Mouse (Mus musculus): ENCODE measurements around the gene Chrna7. TPM values are rescaled to one million over a fixed set of nuclear protein-coding genes. Genes with fewer than 3 reads are reported as not detected.

Chrna7 gene
- polyA plus RNA-seq, 1 experiment from 2014 or later = 4.0 TPM

DNA sequence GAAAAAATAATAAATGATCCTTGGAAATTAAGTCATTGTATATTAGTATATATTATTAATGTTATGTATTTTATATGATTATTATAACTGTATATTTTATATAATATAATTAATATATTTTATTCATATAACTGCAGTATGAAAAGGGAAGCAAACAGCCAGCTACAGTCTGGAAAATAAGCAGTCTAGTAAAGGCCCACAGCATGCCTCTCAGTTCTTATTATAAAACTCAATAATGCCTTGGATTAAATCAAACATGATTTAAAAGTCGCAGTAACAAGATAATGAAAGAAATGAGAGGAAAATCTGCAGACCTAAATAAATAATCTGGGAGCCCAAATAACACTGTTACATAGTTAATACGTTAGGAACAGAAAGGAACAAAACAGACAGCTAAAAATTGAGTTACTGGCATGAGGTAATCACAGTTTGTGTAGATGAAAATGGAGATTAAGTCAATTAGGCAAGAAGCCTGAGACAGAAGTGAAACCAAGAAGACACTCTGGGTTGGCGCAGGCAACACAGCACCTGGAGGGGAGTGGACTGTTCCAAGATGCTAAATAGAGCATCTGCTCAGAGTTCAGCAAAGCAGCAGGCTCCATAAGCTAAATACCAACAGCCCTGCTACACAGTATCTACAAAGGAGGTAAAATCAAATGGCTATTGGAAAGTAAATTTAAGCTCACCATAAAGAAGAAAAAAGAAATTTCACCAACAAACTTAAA lies 42.1 kb downstream of the Chrna7 start:
- H3K27ac ChIP-seq (ENCODE audit: low read length) = no peak overlapping the region
- H3K4me2 ChIP-seq (replicated peaks; ENCODE audit: low read depth, low read length) = no peak overlapping the region
- no peak overlapping the region for H3K9ac ChIP-seq (replicated peaks; ENCODE audit: low read length)
- H3K27me3 ChIP-seq (ENCODE audit: insufficient read depth, low read length) = no peaks in the 10 kb centered on the region
- no peak for ATAC-seq (ENCODE audit: low FRiP score, low TSS enrichment)
- peaks cover 2% of the 10 kb centered on the region; the same call in 1 of the 2 replicates for H3K9me3 ChIP-seq (ENCODE audit: low read length)
- 77% methylated on average over 3 of the region's 3 CpGs for WGBS
- H3K36me3 ChIP-seq (ENCODE audit: insufficient read depth, low read length) = no peaks in the 10 kb centered on the region
- H3K4me3 ChIP-seq (ENCODE audit: low read length) = no peak overlapping the region
- H3K4me1 ChIP-seq (ENCODE audit: insufficient read depth, low read length) = no peaks in the 10 kb centered on the region

DNA sequence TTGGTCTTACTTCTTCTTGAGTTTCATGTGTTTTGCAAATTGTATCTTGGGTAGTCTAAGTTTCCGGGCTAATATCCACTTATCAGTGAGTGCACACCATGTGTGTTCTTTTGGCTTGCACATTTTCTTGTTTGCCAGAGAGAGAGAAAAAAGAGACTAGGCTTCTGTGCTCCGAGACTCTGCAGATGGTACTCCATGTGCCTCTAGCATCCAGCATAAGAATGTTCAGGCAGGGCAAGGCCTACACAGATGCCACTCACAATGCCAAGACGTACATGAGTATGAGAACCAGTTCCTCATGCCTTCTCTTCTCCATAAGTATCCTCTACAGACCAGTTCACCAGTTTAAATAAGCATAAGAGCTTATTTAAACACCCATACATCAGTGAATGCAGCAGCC lies 47.8 kb downstream of the Chrna7 start:
- no peak for ATAC-seq (ENCODE audit: low FRiP score, low TSS enrichment)

DNA sequence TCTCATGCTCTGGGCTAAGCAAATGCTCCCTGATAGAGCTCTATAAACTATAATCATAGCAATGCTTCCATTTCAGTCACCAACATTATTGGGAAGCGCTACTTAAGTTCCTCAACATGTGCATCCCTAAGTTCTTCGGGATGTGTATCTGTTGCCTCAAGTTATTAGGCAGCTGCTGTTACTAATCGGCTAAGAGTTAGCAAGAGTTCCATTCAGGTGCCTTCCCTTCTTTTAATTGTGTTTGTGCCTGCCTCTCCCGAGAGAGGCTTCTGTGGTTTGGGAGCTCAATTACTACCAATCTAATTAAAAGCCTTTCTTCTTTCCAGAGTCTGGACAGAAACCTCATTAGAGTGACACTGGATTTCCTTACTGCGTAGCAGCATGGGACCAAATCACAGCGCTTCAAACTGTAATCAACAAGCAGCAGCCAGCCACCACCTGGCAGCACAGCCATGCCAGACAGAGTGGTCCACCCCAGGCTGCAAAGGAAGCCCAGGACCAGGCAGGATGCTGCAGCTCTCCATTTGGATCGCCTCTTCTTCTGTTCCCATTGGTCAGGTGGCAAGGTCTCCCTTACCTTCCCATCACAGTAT lies 50.0 kb downstream of the Chrna7 start:
- Histone ChIP-seq H3K27ac (ENCODE audit: low read length) (no peak overlapping the region), H3K27me3 (ENCODE audit: insufficient read depth, low read length) (no peaks in the 10 kb centered on the region), H3K36me3 (ENCODE audit: insufficient read depth, low read length) (no peaks in the 10 kb centered on the region), H3K9me3 (ENCODE audit: low read length) (no peaks in the 10 kb centered on the region), H3K9ac (replicated peaks; ENCODE audit: low read length) (no peak overlapping the region), H3K4me2 (replicated peaks; ENCODE audit: low read depth, low read length) (no peak overlapping the region), H3K4me1 (ENCODE audit: insufficient read depth, low read length) (no peaks in the 10 kb centered on the region), H3K4me3 (ENCODE audit: low read length) (no peak overlapping the region)
- no peak for ATAC-seq (ENCODE audit: low FRiP score, low TSS enrichment)
- 62% methylated on average over 7 of the region's 7 CpGs for WGBS

More for the DNA sequence above, 47.8 kb downstream of the Chrna7 start:
- 84% methylated on average over 3 of the region's 3 CpGs for WGBS
- no peak overlapping the region for H3K4me3 ChIP-seq (ENCODE audit: low read length)
- no peak overlapping the region for H3K4me2 ChIP-seq (replicated peaks; ENCODE audit: low read depth, low read length)
- no peaks in the 10 kb centered on the region for H3K27me3 ChIP-seq (ENCODE audit: insufficient read depth, low read length)
- no peak overlapping the region for H3K27ac ChIP-seq (ENCODE audit: low read length)
- no peaks in the 10 kb centered on the region for H3K36me3 ChIP-seq (ENCODE audit: insufficient read depth, low read length)
- H3K4me1 ChIP-seq (ENCODE audit: insufficient read depth, low read length) = no peaks in the 10 kb centered on the region
- H3K9me3 ChIP-seq (ENCODE audit: low read length) = no peaks in the 10 kb centered on the region
- H3K9ac ChIP-seq (replicated peaks; ENCODE audit: low read length) = no peak overlapping the region

DNA sequence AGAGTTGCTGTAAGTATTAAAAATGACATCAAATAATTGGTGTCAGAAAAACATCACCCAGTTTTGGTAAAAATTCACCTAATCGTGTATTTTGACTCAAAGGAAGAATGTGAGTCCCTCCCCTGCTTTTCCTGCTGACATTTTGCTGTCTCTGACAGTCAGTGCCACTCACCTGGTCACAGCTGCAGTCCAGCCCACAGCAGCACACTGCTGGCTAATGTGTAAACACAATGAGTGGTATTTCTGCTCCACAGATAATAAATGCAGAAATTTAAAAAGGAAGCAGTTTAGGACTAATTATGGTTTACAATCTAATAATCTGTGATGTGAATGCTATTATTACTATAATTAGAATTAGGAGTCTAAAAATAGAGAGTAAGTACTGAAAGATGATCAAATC lies 59.1 kb downstream of the Chrna7 start:
- Histone ChIP-seq H3K9me3 (ENCODE audit: low read length) (no peaks in the 10 kb centered on the region), H3K4me2 (replicated peaks; ENCODE audit: low read depth, low read length) (no peak overlapping the region), H3K27me3 (ENCODE audit: insufficient read depth, low read length) (no peaks in the 10 kb centered on the region), H3K4me1 (ENCODE audit: insufficient read depth, low read length) (no peaks in the 10 kb centered on the region), H3K9ac (replicated peaks; ENCODE audit: low read length) (no peak overlapping the region), H3K36me3 (ENCODE audit: insufficient read depth, low read length) (no peaks in the 10 kb centered on the region), H3K27ac (ENCODE audit: low read length) (no peak overlapping the region), H3K4me3 (ENCODE audit: low read length) (no peak overlapping the region)
- 58% methylated on average over 1 of the region's 1 CpGs for WGBS
- ATAC-seq (ENCODE audit: low FRiP score, low TSS enrichment) = no peak

DNA sequence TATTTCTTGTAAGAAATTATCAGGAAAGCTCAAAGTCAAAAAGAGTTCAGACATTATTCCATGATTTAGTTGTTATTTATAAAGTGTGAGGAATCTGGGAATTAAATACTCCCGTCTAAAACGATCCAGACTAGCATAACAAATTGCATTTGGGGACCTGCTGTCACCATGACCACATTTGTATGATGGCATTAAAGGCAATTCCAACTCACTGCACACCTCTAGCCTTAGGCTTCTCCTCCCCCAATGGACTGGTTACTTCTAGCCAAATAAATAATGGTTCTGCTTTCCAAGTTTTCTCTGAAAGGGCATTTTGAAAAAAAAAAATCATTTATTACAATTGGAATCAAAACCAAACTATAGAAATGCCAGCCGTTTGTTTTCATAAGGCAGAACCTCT lies 63.6 kb downstream of the Chrna7 start:
- no peaks in the 10 kb centered on the region for H3K9me3 ChIP-seq (ENCODE audit: low read length)
- H3K4me3 ChIP-seq (ENCODE audit: low read length) = no peak overlapping the region
- H3K4me1 ChIP-seq (ENCODE audit: insufficient read depth, low read length) = no peaks in the 10 kb centered on the region
- H3K27ac ChIP-seq (ENCODE audit: low read length) = no peak overlapping the region
- WGBS = 73% methylated on average over 3 of the region's 3 CpGs
- ATAC-seq (ENCODE audit: low FRiP score, low TSS enrichment) = no peak
- no peaks in the 10 kb centered on the region for H3K27me3 ChIP-seq (ENCODE audit: insufficient read depth, low read length)
- H3K4me2 ChIP-seq (replicated peaks; ENCODE audit: low read depth, low read length) = no peak overlapping the region
- H3K9ac ChIP-seq (replicated peaks; ENCODE audit: low read length) = no peak overlapping the region
- no peaks in the 10 kb centered on the region for H3K36me3 ChIP-seq (ENCODE audit: insufficient read depth, low read length)

DNA sequence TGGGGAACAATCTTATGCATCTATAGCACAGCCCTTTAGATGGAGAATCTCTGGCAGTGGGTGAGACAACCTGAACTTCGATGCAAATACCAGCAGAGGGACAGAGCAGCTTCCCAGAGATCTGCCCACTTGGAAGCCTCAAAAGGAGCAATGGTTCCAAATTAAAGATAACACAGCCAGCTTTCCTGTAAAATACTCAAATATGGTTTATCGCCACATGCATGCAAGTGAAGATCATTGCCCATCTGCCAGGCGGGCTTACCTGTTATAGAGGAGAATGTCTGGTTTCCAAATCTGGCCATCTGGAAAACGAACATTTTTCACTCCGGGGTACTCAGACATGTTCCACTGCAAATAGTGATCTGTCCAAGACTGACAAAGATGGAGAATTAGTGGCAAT lies 64.0 kb downstream of the Chrna7 start:
- no peaks in the 10 kb centered on the region for H3K27me3 ChIP-seq (ENCODE audit: insufficient read depth, low read length)
- 86% methylated on average over 5 of the region's 5 CpGs for WGBS
- no peak overlapping the region for H3K4me3 ChIP-seq (ENCODE audit: low read length)
- no peaks in the 10 kb centered on the region for H3K36me3 ChIP-seq (ENCODE audit: insufficient read depth, low read length)
- no peak for ATAC-seq (ENCODE audit: low FRiP score, low TSS enrichment)
- no peaks in the 10 kb centered on the region for H3K4me1 ChIP-seq (ENCODE audit: insufficient read depth, low read length)
- no peak overlapping the region for H3K4me2 ChIP-seq (replicated peaks; ENCODE audit: low read depth, low read length)
- H3K9me3 ChIP-seq (ENCODE audit: low read length) = no peaks in the 10 kb centered on the region
- H3K27ac ChIP-seq (ENCODE audit: low read length) = no peak overlapping the region
- no peak overlapping the region for H3K9ac ChIP-seq (replicated peaks; ENCODE audit: low read length)

DNA sequence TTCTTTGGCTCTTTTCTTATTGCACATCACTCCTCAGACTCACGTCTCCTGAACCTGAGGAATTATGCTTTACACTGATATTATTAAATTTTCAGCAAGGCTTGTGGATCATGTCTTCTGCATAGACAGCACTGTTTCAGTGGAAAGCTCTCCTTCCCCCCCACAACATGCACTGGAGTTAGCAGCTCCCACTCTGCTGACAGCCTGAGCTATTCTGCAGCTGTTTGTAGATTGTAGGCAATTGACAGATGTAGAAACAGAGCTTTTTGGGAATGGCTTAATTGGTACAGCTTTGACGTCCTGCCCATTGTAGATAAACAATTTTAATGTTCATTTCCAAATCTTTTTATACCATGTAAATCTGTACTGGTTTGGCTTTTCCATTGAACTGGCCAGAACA lies 89.8 kb downstream of the Chrna7 start:
- no peak for ATAC-seq (ENCODE audit: low FRiP score, low TSS enrichment)
- Histone ChIP-seq H3K36me3 (ENCODE audit: insufficient read depth, low read length) (no peaks in the 10 kb centered on the region), H3K27ac (ENCODE audit: low read length) (no peak overlapping the region), H3K9me3 (ENCODE audit: low read length) (no peaks in the 10 kb centered on the region), H3K27me3 (ENCODE audit: insufficient read depth, low read length) (no peaks in the 10 kb centered on the region), H3K4me1 (ENCODE audit: insufficient read depth, low read length) (no peaks in the 10 kb centered on the region), H3K4me2 (replicated peaks; ENCODE audit: low read depth, low read length) (no peak overlapping the region), H3K9ac (replicated peaks; ENCODE audit: low read length) (no peak overlapping the region), H3K4me3 (ENCODE audit: low read length) (no peak overlapping the region)
- 46% methylated on average over 2 of the region's 2 CpGs for WGBS

DNA sequence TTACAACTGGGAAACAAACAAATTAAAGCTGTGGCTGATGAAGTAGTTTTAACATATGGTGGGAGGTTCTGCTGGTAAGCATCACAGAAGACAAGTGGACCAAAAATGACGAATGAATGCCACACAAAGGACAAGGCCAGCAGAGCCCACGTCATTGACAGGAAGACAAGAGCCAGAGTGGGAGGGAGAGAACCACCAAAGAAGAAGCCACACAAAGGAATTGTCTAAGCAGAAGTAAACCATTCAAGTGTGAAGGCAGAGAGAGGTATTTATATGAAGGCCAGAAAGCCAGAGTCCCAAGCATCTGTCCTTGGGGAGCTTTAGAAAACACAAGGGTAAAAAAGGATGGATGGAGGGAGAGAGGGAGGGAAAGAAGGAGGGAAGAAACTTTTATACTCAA lies 98.7 kb downstream of the Chrna7 start:
- H3K9ac ChIP-seq (replicated peaks; ENCODE audit: low read length) = no peak overlapping the region
- no peak for ATAC-seq (ENCODE audit: low FRiP score, low TSS enrichment)
- no peak overlapping the region for H3K27ac ChIP-seq (ENCODE audit: low read length)
- H3K4me1 ChIP-seq (ENCODE audit: insufficient read depth, low read length) = no peaks in the 10 kb centered on the region
- no peaks in the 10 kb centered on the region for H3K27me3 ChIP-seq (ENCODE audit: insufficient read depth, low read length)
- H3K4me3 ChIP-seq (ENCODE audit: low read length) = no peak overlapping the region
- WGBS = 31% methylated on average over 2 of the region's 2 CpGs
- H3K9me3 ChIP-seq (ENCODE audit: low read length) = no peaks in the 10 kb centered on the region
- no peak overlapping the region for H3K4me2 ChIP-seq (replicated peaks; ENCODE audit: low read depth, low read length)
- H3K36me3 ChIP-seq (ENCODE audit: insufficient read depth, low read length) = no peaks in the 10 kb centered on the region

DNA sequence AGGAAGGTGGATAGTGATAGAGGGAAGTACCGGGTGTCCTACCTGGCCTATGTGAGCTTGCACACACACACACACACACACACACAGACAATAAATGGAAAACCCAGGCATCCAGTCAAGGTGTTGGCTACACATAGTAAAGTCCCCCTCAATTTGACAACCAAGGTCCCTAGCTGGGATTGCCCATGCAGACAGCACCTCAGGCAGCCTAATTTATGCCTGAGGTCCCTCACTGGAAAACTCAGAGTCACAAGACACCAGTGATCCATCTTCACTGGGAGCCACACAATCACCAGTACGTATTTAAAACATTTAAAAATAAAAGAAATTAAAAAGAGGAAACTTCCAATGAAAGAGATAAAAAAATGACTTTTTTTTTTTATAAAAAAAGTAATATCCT lies 99.1 kb downstream of the Chrna7 start:
- no peaks in the 10 kb centered on the region for H3K36me3 ChIP-seq (ENCODE audit: insufficient read depth, low read length)
- 87% methylated on average over 2 of the region's 2 CpGs for WGBS
- ATAC-seq (ENCODE audit: low FRiP score, low TSS enrichment) = no peak

DNA sequence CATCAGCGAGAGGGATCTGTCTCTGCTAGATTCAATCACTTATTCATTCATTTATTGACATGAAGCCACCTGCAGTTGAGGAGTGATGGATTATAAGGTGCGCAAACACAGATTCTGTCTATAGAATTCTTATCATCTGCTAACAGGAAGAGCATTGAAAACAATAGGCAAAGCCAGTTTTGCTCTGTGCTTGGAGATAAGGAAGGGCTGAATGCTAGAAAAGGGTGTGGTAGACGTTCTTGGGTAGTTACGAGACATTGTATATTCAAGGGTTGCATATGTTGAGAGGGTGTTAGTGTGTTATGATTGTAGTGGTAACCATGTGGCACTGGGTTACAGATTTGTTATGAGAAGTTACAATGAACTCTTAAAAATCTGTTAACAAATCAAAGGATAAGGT lies 103.0 kb downstream of the Chrna7 start:
- H3K27me3 ChIP-seq (ENCODE audit: insufficient read depth, low read length) = no peaks in the 10 kb centered on the region
- no peak for ATAC-seq (ENCODE audit: low FRiP score, low TSS enrichment)
- H3K36me3 ChIP-seq (ENCODE audit: insufficient read depth, low read length) = no peaks in the 10 kb centered on the region
- H3K4me1 ChIP-seq (ENCODE audit: insufficient read depth, low read length) = no peaks in the 10 kb centered on the region
- no peak overlapping the region for H3K4me3 ChIP-seq (ENCODE audit: low read length)
- H3K9me3 ChIP-seq (ENCODE audit: low read length) = no peaks in the 10 kb centered on the region
- no peak overlapping the region for H3K9ac ChIP-seq (replicated peaks; ENCODE audit: low read length)
- no peak overlapping the region for H3K4me2 ChIP-seq (replicated peaks; ENCODE audit: low read depth, low read length)
- no peak overlapping the region for H3K27ac ChIP-seq (ENCODE audit: low read length)
- WGBS = 83% methylated on average over 4 of the region's 4 CpGs

More for the DNA sequence above, 99.1 kb downstream of the Chrna7 start:
- H3K9me3 ChIP-seq (ENCODE audit: low read length) = no peaks in the 10 kb centered on the region
- H3K27me3 ChIP-seq (ENCODE audit: insufficient read depth, low read length) = no peaks in the 10 kb centered on the region
- no peak overlapping the region for H3K27ac ChIP-seq (ENCODE audit: low read length)
- no peak overlapping the region for H3K4me3 ChIP-seq (ENCODE audit: low read length)
- H3K4me2 ChIP-seq (replicated peaks; ENCODE audit: low read depth, low read length) = no peak overlapping the region
- H3K4me1 ChIP-seq (ENCODE audit: insufficient read depth, low read length) = no peaks in the 10 kb centered on the region
- H3K9ac ChIP-seq (replicated peaks; ENCODE audit: low read length) = no peak overlapping the region

Data from kidney, embryonic 16.5 days (tissue).